Mouse (Mus musculus): ENCODE measurements around the gene Heg1. TPM values are rescaled to one million over a fixed set of nuclear protein-coding genes. Genes with fewer than 3 reads are reported as not detected.

Heg1 gene
- polyA plus RNA-seq, 1 experiment from 2014 or later: 33.5 TPM

DNA sequence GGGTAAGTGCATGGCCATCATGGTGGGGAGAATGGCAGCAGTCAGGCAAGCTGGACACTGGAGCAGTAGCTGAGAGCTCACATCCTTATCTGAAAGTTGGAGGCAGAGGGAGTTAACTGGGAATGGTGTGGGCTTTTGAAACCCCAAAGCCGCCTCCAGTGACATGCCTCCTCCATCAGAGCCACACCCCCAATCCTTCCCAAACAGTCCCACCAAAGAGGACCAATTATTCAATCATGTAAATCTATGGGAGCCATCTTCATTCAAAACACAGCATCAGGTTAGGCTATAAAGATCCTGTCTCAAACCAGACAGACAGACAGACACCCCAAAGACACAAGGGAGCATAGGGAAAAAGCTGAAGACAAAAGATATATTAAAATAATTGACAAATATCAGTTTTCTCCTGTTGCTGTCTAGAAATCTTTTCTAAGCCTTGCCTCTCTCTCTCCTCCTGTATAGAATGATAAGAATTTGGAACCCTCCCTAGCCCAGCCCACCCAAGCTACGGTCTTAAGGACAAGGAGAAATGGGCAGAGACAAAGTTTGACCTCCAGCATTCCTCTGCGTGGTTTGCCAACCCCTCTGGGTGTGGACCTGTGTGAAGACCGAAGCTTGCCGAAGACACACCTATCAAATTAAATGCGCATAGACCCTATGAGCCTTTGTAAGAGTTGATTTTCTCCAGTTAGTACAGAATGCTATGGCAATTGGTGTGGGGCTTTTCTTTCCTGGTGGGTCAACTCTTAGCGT lies 134.4 kb downstream of the Heg1 start:
- H3K4me2 ChIP-seq (replicated peaks; ENCODE audit: low read depth, low read length): no peak overlapping the region
- H3K4me3 ChIP-seq (ENCODE audit: low read depth, low read length): no peak overlapping the region
- no peak for ATAC-seq
- no peak for TF ChIP-seq CTCF (IDR thresholded peaks at IDR 0.05)
- no peak for TF ChIP-seq EP300 (IDR thresholded peaks at IDR 0.05)
- no peaks in the 10 kb centered on the region for H3K4me1 ChIP-seq (ENCODE audit: insufficient read depth, low read depth, low read length)
- H3K36me3 ChIP-seq (ENCODE audit: insufficient read depth, low read length): no peaks in the 10 kb centered on the region
- H3K27ac ChIP-seq (ENCODE audit: low read length): no peak overlapping the region
- H3K9me3 ChIP-seq (ENCODE audit: low read length): no peaks in the 10 kb centered on the region
- no peak for DNase-seq (ENCODE audit: low spot score)
- 76% methylated on average over 7 of the region's 7 CpGs for WGBS
- H3K27me3 ChIP-seq (replicated peaks; ENCODE audit: insufficient read depth, low read length): no peaks in the 10 kb centered on the region
- H3K9ac ChIP-seq (replicated peaks; ENCODE audit: low read depth): no peak overlapping the region

- Histone ChIP-seq H3K4me1 (ENCODE audit: insufficient read depth, low read depth, low read length) (no peaks in the 10 kb centered on the region), H3K27ac (ENCODE audit: low read length) (no peak overlapping the region), H3K27me3 (replicated peaks; ENCODE audit: insufficient read depth, low read length) (no peaks in the 10 kb centered on the region), H3K9me3 (ENCODE audit: low read length) (no peaks in the 10 kb centered on the region), H3K4me2 (replicated peaks; ENCODE audit: low read depth, low read length) (no peak overlapping the region), H3K36me3 (ENCODE audit: insufficient read depth, low read length) (no peaks in the 10 kb centered on the region), H3K9ac (replicated peaks; ENCODE audit: low read depth) (no peak overlapping the region), H3K4me3 (ENCODE audit: low read depth, low read length) (no peak overlapping the region)
- ATAC-seq (peak; percentile 50), DNase-seq (ENCODE audit: low spot score) (peak; percentile 88)
- 20% methylated on average over 17 of the region's 17 CpGs for WGBS
- TF ChIP-seq EP300 (IDR thresholded peaks at IDR 0.05) (no peak), CTCF (IDR thresholded peaks at IDR 0.05) (peak; percentile 94)
Observed at GRCm38 (mm10) chr16:33820269-33821178, 136.4 kb downstream of the Heg1 start.

Other genes with a start within 250 kb of the Heg1 start
- gene Slc12a8, start 167.0 kb upstream of the Heg1 start, polyA plus RNA-seq (2015; fragmentation: Nextera tagmentation; extraction: Ambion mirVana): 0.40 and 0.79 TPM in 2 replicates
- 0.08 and 0.11 TPM in 2 replicates for gene Muc13, start 109.7 kb downstream of the Heg1 start, polyA plus RNA-seq (2015; fragmentation: Nextera tagmentation; extraction: Ambion mirVana)
- 34.5 and 39.4 TPM in 2 replicates for gene Itgb5, start 145.3 kb downstream of the Heg1 start, polyA plus RNA-seq (2015; fragmentation: Nextera tagmentation; extraction: Ambion mirVana)